Mouse (Mus musculus) kidney, postnatal 10 days (tissue): ENCODE measurements at regions not wholly inside any gene's neighbourhood (a gene's known extent, or its start where the extent isn't known, plus 50 kb on each side); places are given as distances from the start of the nearest gene placed in this dataset.

ENCODE experiments used
- DNase-seq: peaks from one replicate; pipeline ENCODE4 v3.0.0; 2021; ENCODE audit warnings: mixed read lengths

DNA sequence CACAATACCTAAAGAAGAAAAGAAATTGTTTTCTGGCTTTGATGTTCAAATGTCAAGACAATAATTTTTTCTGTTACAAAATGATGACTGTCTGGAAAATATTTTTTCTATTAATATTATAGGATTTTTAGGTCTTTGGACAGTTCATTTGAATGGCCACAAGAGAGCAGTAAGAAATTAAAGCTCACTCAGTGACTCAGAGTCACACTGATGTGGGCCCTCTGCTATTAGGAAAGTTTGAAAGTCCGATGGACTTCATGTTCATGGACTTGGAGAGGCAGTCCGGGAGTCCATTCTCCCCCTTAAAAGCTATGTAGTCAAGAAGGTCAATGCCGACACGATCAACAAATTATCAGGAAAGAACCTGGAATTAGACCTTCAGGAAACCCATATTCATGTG is 657.0 kb downstream of the Mecom start:
- DNase-seq: no peak

DNA sequence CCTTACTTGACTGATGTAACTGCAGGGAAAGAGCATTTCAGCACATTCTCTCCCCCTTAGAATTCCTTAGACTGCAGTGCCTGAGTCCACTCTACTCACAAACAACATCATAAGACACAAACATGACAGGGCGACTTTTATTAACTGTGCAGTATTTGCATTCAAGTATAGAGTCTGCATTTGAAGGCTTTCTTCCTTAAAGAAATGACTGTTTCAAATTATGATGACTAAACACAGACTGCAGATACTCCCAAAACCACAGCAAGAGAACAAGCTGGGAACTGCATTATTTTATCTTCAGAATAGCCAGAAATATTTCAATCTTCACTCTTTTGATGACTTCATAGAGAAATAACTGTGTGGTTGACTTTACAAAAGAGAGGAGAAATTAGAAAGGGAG is 657.5 kb downstream of the Mecom start:
- DNase-seq: no peak

DNA sequence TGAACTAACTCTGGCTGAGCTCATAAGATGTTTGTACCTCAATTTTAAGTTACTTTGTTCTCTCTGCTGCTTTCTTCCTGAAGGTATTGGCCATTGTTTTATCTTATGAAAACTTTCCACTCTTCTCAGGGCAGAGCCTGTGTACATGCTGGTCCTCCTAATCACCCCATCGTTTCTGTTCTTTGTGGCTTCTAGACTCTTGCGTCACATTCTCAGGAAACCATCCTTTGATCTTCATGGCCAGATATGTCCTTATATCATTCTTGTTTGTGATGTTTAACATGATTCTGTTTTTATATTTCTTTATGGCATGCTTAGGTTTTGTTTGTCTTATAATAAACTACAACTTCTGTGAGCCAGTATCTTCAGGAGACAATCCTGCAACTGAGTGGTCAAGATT is 658.2 kb downstream of the Mecom start:
- DNase-seq: no peak

- no peak for DNase-seq
Measured at GRCm38 (mm10) chr3:29879966-29880365, 667.8 kb downstream of the Mecom start.

DNA sequence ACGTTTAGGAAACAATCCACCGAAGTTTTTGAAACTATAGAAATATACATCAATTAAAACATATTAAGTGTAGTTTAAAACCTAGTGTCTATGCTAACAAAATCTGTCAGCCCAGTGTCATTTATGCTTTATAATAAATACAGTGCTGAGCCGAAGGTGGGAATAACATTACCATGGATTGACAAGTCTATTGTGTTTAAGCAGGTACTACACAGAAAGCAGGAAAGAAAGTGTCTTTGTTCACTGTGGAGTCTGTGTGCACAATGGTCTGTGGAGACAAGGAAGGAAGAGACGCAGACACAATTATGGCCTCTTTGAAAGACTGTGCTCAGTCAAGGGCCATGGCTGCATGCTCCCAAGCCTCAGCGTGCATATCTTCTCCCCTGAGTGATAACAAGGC is 672.0 kb downstream of the Mecom start:
- DNase-seq: no peak

DNA sequence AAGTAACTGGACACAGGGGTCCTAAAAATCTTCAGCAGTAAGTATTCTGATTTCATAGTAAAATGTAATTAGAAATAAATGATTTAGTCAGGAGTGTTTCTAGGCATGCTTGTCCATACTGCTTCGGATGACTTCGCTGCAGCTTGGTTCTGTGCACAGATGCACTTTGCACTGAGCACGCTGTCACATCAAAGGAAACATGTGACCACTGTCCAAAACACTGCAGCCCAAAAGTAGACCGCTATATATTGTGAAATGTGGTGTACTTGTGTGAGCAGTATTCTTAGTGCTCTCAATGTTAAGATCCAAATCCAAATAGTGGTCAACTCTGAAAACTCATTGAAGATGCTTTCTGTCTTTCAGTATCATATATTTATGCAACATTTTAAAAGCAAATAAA is 685.4 kb downstream of the Mecom start:
- no peak for DNase-seq

DNA sequence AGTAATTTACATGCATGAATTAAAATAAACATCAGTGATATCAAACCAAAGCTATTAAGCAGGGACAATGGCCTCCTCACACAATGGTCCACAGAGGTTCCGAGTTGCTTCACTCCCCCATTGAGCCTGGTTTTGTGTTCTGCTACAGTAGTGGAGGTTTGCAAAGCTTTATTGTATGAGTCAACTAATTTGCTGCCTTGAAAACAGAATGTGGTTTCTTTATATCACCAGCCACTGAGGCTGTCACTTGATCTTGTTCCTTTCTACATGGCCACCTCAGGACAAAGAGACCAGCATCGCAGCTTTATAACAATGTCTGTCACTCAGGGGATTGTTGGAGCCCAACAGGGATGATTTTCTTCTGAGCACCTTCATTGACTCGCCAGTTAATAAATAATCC is 695.3 kb downstream of the Mecom start:
- DNase-seq: no peak

GRCm38 (mm10) chr3:29835432-29835831 is 712.4 kb downstream of the Mecom start:
- DNase-seq: no peak

GRCm38 (mm10) chr3:29834884-29835283 is 712.9 kb downstream of the Mecom start:
- no peak for DNase-seq

DNA sequence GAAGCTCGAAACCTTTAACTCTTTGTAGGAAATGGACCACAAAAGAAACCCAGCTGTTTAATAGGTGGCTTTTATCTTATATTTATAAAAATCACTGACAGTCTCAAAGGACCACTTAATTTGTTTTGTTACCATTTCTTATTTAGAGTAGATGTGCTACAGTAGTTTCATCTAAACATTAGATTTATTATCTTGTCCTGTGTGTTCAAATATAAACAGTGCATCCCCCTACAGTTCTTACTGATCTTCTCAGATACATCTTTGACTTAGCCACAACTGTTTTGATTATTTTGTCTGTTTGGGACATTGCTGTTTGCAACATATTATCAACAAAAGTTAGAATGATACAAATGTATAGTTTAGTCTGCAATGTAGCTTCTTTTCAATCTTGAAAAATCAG is 716.5 kb downstream of the Mecom start:
- DNase-seq: no peak

- no peak for DNase-seq
Measured at GRCm38 (mm10) chr3:29822622-29823370, 725.0 kb downstream of the Mecom start.

DNA sequence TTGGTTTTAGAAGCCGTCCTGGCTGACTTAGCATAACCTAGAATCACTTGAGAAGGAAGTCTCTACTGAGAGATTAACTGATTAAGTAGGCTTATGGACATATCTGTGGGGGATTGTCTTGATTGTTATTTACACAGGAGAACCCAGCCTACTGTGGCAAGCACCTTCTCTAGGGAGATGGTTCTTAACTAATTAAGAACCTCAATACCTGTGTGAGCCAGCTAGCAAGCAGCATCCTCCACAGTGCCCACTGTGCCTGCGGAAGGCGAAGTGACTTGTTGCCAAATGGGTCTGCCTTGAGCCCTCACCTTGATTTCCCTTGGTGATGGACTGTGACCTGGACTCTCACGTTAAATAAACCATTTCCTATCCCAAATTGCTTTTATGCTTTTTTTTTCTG is 730.8 kb downstream of the Mecom start:
- DNase-seq: no peak

GRCm38 (mm10) chr3:29813276-29813675 is 731.5 kb downstream of the Egfem1 start:
- DNase-seq: peak; percentile 7

DNA sequence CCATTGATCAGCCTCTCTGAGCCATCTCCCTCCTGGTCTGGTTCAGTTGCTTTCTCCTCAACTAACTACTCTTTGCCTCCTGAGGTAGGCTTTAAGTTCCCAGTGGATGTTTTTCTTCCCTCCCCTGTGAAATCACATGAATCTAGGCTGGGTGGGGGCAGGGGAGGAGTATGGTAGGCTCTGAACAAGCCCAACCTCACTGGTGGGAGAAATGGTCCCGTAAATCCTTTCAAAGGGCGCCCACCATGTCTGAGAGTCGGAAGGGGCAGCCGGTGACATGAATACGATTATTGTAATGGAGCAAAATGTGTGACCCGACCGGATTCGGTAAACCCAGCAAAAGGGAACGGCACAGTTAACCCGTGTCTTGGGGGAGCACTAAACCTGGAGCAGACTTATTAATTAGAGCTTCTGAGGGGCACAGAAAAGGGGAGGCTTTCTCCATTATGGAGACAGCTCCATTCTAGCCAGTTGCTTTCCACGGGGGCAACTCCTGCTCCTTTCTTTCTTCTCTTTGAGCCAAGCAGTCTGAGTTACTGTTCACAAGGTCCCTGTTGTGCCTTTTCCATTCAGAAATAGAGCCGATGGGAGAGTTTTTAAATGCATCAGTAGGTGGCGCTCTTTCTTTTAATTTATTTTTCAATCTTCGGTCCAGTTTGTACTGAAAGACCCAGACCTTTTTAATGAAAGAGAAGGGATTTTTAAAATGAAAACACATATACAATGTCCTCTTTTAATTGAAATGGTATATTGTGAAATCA is 730.8 kb downstream of the Egfem1 start:
- peak; percentile 32 for DNase-seq

DNA sequence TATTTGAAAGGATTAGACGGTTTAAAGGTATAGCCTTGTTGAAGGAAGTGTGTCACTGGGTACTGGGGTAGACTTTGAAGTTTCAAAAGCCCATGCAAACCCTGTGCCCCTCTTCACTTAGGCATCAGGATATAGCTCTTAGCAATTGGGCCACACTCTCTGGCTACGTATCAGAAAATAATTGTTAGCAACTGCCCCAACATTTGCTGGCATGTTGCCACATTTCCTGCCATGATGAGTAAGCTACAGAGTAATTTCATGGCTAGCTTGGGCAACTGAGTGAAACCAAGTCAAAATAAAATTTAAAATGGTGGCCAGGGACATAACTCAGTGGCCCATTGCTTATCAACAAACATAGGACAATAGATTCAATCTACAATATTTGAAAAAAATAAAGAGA is 724.2 kb downstream of the Egfem1 start:
- DNase-seq: no peak

DNA sequence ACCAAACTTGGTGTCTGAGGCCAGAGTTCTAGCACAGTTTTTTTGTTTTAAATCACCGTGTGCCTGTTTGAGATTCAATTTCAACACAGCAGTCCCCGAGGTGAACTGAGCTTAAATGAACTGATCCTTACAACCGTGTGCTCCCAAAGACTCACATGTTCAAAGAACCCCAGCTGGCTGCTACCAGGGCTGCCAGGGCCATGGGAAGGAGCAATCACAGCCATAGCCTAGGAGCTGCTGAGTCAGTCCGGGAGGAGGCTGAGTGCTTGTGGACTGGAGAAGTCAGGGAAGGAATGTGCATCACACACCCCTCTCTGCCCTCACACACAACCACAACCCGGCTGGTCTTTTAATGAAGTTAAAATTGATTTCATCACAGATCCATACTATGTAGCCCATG is 721.6 kb downstream of the Egfem1 start:
- no peak for DNase-seq

GRCm38 (mm10) chr3:29801081-29801480 is 719.3 kb downstream of the Egfem1 start:
- no peak for DNase-seq

DNA sequence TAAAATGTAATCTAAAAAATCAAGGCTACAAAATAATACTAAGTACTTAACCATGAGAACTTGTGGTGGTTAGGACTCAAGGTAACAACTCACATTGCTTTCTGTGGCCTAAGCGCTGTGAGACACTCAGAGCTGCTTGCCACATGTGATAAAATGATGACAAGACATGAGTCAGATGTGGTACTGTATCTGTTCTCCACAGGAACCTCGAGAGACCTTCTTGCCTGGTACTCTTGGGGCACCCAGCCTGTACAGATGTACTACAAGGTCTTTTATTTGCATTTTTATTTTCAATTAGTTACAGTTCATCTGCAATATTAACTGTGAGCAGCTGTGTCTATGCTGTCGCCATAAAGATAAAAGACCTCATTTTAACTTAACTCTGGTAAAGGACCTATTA is 692.5 kb downstream of the Egfem1 start:
- no peak for DNase-seq

DNA sequence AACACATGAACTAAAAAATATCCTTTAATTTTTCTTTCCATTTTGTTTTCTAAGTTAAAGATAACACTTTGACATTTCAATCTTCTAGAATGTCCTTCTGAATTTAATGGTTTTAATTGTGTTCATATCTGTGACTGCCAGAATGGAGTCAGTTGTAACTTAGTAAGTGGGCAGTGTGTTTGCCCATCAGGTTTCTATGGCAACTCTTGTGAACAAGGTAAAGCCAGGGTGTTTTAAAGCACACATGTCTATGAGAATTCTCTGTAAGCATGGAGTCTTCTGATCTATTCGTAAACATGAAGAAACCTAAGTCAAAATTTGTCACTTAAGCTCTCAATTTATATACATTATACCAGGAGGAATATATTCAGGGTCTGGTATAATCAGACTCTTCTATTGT is 689.4 kb downstream of the Egfem1 start:
- DNase-seq: no peak

DNA sequence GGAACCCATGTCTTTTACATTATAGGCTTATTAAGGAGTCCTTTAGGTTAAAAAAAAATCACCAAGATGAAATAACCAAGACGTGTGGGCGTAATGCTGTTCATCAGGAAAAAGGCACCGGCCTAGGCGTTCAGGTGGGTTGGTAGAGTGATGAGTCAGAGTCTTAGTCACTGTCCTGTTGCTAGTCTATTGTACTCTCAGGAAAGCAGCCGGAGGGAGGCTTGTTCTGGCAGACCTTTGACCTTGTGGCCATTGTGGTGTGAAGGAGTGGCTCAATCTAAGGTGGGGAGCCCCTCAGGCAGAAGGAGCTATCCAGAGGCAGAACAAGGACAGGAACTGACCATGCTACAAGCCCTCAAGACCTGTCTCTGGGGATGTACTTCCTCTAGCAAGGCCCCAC is 686.8 kb downstream of the Egfem1 start:
- DNase-seq: no peak

DNA sequence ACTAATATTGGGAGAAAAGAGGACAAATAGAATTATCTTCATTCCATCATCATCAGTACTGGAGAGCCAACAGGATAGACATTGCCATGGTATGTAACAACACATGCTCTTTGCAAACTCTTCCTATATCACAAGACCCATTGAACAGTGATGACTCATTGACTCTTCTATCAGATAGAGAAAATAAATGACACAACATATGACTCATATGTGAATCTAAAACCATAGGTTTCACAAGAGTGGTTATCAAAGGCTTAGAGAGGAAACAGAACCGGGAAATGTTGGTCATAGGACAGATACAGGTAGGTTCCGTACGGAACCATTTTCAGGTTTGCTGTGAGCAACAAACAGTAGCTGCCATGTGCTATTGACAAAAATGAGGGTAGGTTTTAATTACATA is 682.2 kb downstream of the Egfem1 start:
- DNase-seq: no peak

GRCm38 (mm10) chr3:29757821-29758494 is 676.1 kb downstream of the Egfem1 start:
- peak; percentile 63 for DNase-seq
